Mouse (Mus musculus) leukemia stem cell, adult 10-12 weeks (primary cell): ENCODE measurements around the gene Rbm7. TPM values are rescaled to one million over a fixed set of nuclear protein-coding genes. Genes with fewer than 3 reads are reported as not detected.

Source experiments
- polyA plus RNA-seq: library from polyadenylated mRNA; stranded (reverse); fragments of >175 nt; gene quantifications from 2 replicates; pipeline ENCODE4 v1.2.3, GENCODE M21; 2012; ENCODE audit warnings: low replicate concordance

Gene Rbm7
- polyA plus RNA-seq, result 14.5 and 21.0 TPM in 2 replicates

GRCm38 (mm10) chr9:48494817-48495547, at the start of gene Rbm7, which contains the start of gene Gm5617:
Gene Rbm7 (minus strand): TSS chr9:48495299.
Gene Gm5617 (plus strand): TSS chr9:48495442.

GRCm38 (mm10) chr9:48480411-48481213, 14.5 kb downstream of the Rbm7 start, which contains the start of gene Rexo2:
Gene Rexo2 (minus strand): TSS chr9:48480623.

Other genes with a start within 250 kb of the Rbm7 start
- gene Nxpe2, start 141.8 kb downstream of the Rbm7 start, polyA plus RNA-seq, result 13.4 and 21.6 TPM in 2 replicates
- gene Rexo2, start 14.7 kb downstream of the Rbm7 start, polyA plus RNA-seq, result 80.9 and 154 TPM in 2 replicates
- gene Gm5617, start 143 bp upstream of the Rbm7 start, polyA plus RNA-seq, result 14.4 and 52.8 TPM in 2 replicates
- 0.56 TPM in 1 of 2 replicates, not detected in the other for gene Nnmt, start 109.9 kb upstream of the Rbm7 start, polyA plus RNA-seq